Mouse (Mus musculus) gastrocnemius, adult 18-20 months (tissue): Measurements from ENCODE around the gene Gcc1. TPM values are rescaled to one million over a fixed set of nuclear protein-coding genes. Genes with fewer than 3 reads are reported as not detected.

ENCODE experiments used
- total RNA-seq, 2 experiments: library from RNA; stranded (reverse); gene quantifications; 2 replicates each; pipeline ENCODE4 v1.2.3; 2021

Gene Gcc1
- total RNA-seq, 2 experiments from 2014 or later: 6.6 to 7.6 TPM

Other genes with a start within 250 kb of the Gcc1 start
- gene Zfp800, start 30.4 kb downstream of the Gcc1 start, total RNA-seq: 1 to 10 TPM; 6.3 to 6.6 TPM
- gene Arf5, start 4.8 kb downstream of the Gcc1 start, total RNA-seq: 10 to 100 TPM; 68.5 to 70.8 TPM
- not detected for gene Fscn3, start 601 bp downstream of the Gcc1 start, total RNA-seq
- not detected for gene Pax4, start 21.0 kb upstream of the Gcc1 start, total RNA-seq
- gene Snd1, start 46.7 kb upstream of the Gcc1 start, total RNA-seq: 10 to 100 TPM; 45.0 to 49.8 TPM